Mouse (Mus musculus) myocyte (in vitro differentiated cells): ENCODE measurements around the gene P2rx1.

ENCODE experiments used
- CEBPB ChIP-seq: IDR thresholded peaks from 2 replicates; pipeline ENCODE4 v1.6.1; 2011; ENCODE audit warnings: mild to moderate bottlenecking, moderate library complexity; ENCODE audit not compliant: poor library complexity, insufficient read depth, severe bottlenecking
- E2F4 ChIP-seq: IDR thresholded peaks from one replicate; pipeline ENCODE4 v1.6.1; 2011; ENCODE audit warnings: mild to moderate bottlenecking, control low read depth, moderate library complexity; ENCODE audit not compliant: insufficient read depth
- MAX ChIP-seq: IDR thresholded peaks from one replicate; pipeline ENCODE4 v1.6.1; 2011; ENCODE audit warnings: low read depth, mild to moderate bottlenecking, control low read depth
- MYOD1 ChIP-seq, 3 experiments: IDR thresholded peaks; one replicate each; pipeline ENCODE4 v1.6.1; 2011; ENCODE audit warnings: control low read depth in 2 of 3, low read depth in 2 of 3, mild to moderate bottlenecking in 2 of 3, moderate library complexity in 1 of 3; ENCODE audit not compliant: insufficient read length in 2 of 3, control insufficient read depth in 1 of 3
- MYOG ChIP-seq, 3 experiments: IDR thresholded peaks; one replicate each; pipeline ENCODE4 v1.6.1; 2011; ENCODE audit warnings: control low read depth in 2 of 3, low read depth in 2 of 3, mild to moderate bottlenecking in 2 of 3; ENCODE audit not compliant: insufficient read length in 2 of 3, control insufficient read depth in 1 of 3, insufficient read depth in 1 of 3
- POLR2A ChIP-seq: IDR thresholded peaks from one replicate; pipeline ENCODE4 v1.6.1; 2011; ENCODE audit warnings: low read depth, mild to moderate bottlenecking, control low read depth, moderate library complexity; ENCODE audit not compliant: insufficient read length
- POLR2AphosphoS2 ChIP-seq: IDR thresholded peaks from one replicate; pipeline ENCODE4 v1.6.1; 2011; ENCODE audit warnings: low read depth, control low read depth; ENCODE audit not compliant: insufficient read length
- REST ChIP-seq: IDR thresholded peaks from one replicate; pipeline ENCODE4 v1.6.1; 2011; ENCODE audit warnings: mild to moderate bottlenecking, control low read depth, moderate library complexity; ENCODE audit not compliant: insufficient read depth, insufficient read length
- TCF12 ChIP-seq: IDR thresholded peaks from one replicate; pipeline ENCODE4 v1.6.1; 2011; ENCODE audit warnings: mild to moderate bottlenecking, control low read depth; ENCODE audit not compliant: poor library complexity, insufficient read depth, severe bottlenecking
- USF1 ChIP-seq: IDR thresholded peaks from one replicate; pipeline ENCODE4 v1.6.1; 2011; ENCODE audit warnings: low read depth, mild to moderate bottlenecking, control low read depth, moderate library complexity

DNA sequence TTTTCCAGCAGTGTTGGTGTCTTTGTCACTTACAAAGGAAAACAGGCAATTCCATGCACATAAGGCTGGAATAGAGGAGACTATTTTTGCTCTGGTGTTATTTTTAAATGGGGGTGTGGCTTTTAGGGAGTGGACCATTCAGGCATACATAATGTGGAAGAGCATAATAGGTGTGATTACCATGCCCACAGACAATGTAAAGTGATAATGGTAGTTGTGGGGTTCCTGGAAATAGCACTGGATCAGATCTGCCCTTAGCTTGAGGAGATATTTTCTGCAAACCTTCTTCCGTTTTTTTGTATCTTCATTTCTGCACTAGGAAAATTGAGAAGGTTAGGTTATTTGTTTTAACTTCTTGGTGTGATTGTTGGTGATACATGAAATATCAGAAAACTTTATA is 53.9 kb downstream of the P2rx1 start:
- TF ChIP-seq E2F4 (no peak), USF1 (no peak), MYOG (IDR thresholded peaks at IDR 0.05; ENCODE audit: control insufficient read depth in 1 of 3, insufficient read depth in 1 of 3, insufficient read length in 2 of 3, low read depth in 2 of 3) (no peak), MAX (no peak), POLR2A (no peak), POLR2AphosphoS2 (no peak), CEBPB (no peak), TCF12 (no peak), MYOD1 (IDR thresholded peaks at IDR 0.05; ENCODE audit: control insufficient read depth in 1 of 3, insufficient read length in 2 of 3, low read depth in 2 of 3) (no peak), REST (no peak)
